Mouse (Mus musculus) liver, embryonic 16.5 days (tissue): Measurements from ENCODE around the gene Hipk3. TPM values are rescaled to one million over a fixed set of nuclear protein-coding genes. Genes with fewer than 3 reads are reported as not detected.

ENCODE experiments used
- ATAC-seq: fragments of 200-750 bp; cut with Nextera tagmentation; 2 replicates; pipeline ENCODE4 v1.8.0; 2017; ENCODE audit warnings: low read depth, mild to moderate bottlenecking, moderate number of reproducible peaks, moderate library complexity
- H3K27ac ChIP-seq: fragments of 300-500 bp; sonication (generic); 2 replicates; pipeline ENCODE4 v1.5.1; 2014; ENCODE audit warnings: mild to moderate bottlenecking, low read length
- H3K27me3 ChIP-seq: fragments of 300-500 bp; sonication (generic); 2 replicates; pipeline ENCODE4 v1.6.1; 2014; ENCODE audit warnings: low read depth, low read length, mixed read lengths; ENCODE audit not compliant: control insufficient read depth, insufficient read depth
- H3K36me3 ChIP-seq: fragments of 300-500 bp; sonication (generic); 2 replicates; pipeline ENCODE4 v1.6.1; 2014; ENCODE audit warnings: mild to moderate bottlenecking; ENCODE audit not compliant: control insufficient read depth, insufficient read depth
- H3K4me1 ChIP-seq: fragments of 300-500 bp; sonication (generic); 2 replicates; pipeline ENCODE4 v1.6.1; 2014; ENCODE audit warnings: low read depth, low read length, mixed read lengths; ENCODE audit not compliant: control insufficient read depth
- H3K4me2 ChIP-seq: fragments of 300-500 bp; sonication (generic); 2 replicates; pipeline ENCODE4 v1.6.1; 2014; ENCODE audit warnings: low read depth, low read length, mixed read lengths
- H3K4me3 ChIP-seq: fragments of 300-500 bp; sonication (generic); 2 replicates; pipeline ENCODE4 v1.5.1; 2014; ENCODE audit warnings: low read depth, mild to moderate bottlenecking, low read length
- H3K9ac ChIP-seq: fragments of 300-500 bp; sonication (generic); 2 replicates; pipeline ENCODE4 v1.6.1; 2014; ENCODE audit warnings: low read depth, low read length
- H3K9me3 ChIP-seq: fragments of 300-500 bp; sonication (generic); replicated peaks from 2 replicates; pipeline ENCODE4 v1.6.1; 2016; ENCODE audit warnings: low read length; ENCODE audit not compliant: control insufficient read depth
- WGBS: fragments of 180-500 bp; shearing (Covaris S2); extraction: QIAGEN DNeasy Blood & Tissue Kit; methylation state at CpG from one replicate; pipeline ENCODE4 v1.1.7; 2014; ENCODE audit not compliant: insufficient replicate concordance; 5-methylcytosine and 5-hydroxymethylcytosine counted together
- polyA plus RNA-seq: library from polyadenylated mRNA; unstranded; fragments of >200 nt; fragmentation: Nextera tagmentation; extraction: Ambion mirVana; gene quantifications from 2 replicates; pipeline ENCODE4 v1.2.1, GENCODE M21; 2015

The Hipk3 gene
- polyA plus RNA-seq, 1 experiment from 2014 or later: 7.5 TPM

DNA sequence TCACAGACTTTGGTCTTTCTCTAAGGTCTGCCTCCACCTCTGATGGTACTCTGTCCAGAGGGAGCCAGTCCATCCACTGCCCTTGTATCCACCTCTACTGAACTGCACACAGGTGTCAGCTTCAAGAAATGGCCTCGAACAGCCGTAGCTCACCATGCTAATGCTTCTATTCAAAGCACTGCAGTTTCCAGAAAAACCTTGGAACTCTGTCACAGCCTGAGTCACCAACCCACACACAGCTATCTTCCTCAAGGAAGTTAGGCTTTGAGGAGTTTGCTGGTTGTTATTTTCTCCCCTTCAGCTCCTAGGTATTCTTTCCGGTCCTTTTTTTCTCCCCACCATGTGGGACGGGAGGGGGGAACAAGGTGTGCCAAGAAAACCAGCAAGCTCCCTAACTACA, 3.5 kb upstream of the Hipk3 start:
- H3K4me2 ChIP-seq: no peak overlapping the region
- H3K27ac ChIP-seq: no peak overlapping the region
- H3K27me3 ChIP-seq: no peaks in the 10 kb centered on the region
- no peaks in the 10 kb centered on the region for H3K9me3 ChIP-seq
- no peak overlapping the region for H3K9ac ChIP-seq
- no peak for ATAC-seq
- WGBS: 37% methylated on average over 4 of the region's 4 CpGs
- peaks cover 14% of the 10 kb centered on the region for H3K4me1 ChIP-seq
- no peaks in the 10 kb centered on the region for H3K36me3 ChIP-seq
- H3K4me3 ChIP-seq: no peak overlapping the region

DNA sequence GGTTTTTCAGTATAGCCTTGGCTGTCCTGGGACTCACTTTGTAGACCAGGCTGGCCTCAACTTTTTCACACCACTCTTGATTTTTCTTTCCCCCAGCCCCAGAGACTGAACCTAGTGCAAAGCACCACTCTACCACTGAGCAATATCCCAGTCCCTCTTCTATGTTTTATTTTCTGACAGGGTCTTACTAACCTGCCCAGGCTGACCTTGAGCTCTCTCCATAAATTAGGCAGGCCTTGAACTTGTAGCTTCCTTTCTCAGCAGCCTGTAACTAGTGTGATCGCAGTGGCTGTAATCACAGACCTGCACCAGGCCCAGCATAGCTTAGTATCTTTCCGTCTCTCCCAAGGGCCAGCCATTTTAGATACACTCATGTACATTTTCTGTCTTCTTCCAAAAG, 3.0 kb upstream of the Hipk3 start:
- Histone ChIP-seq H3K4me3 (no peak overlapping the region), H3K9me3 (no peaks in the 10 kb centered on the region), H3K36me3 (no peaks in the 10 kb centered on the region), H3K4me1 (peaks cover 14% of the 10 kb centered on the region), H3K4me2 (no peak overlapping the region), H3K9ac (no peak overlapping the region), H3K27ac (no peak overlapping the region), H3K27me3 (no peaks in the 10 kb centered on the region)
- WGBS: 72% methylated on average over 2 of the region's 2 CpGs
- no peak for ATAC-seq

DNA sequence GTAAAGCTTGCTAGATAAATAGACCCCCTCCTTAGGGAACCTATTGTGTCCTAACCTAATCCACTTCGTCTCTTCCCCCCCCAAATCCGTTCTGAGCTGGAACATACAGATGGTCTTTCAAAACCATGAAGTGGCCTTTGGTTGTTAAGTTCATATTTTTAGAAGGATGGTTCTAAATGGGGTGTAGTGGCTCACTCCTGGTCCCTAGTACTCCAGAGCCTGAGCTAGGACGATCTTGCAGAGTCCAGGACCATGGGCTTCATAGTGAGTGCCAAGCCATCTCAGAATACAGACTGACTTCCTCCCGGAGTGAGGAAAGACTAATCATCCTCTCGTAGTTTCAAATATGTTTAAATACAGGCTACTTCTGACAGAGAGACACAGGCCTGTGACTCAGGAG, 2.0 kb upstream of the Hipk3 start:
- Histone ChIP-seq H3K27ac (no peak overlapping the region), H3K4me3 (no peak overlapping the region), H3K9ac (no peak overlapping the region), H3K27me3 (no peaks in the 10 kb centered on the region), H3K9me3 (no peaks in the 10 kb centered on the region), H3K36me3 (no peaks in the 10 kb centered on the region), H3K4me2 (no peak overlapping the region), H3K4me1 (peaks cover 14% of the 10 kb centered on the region)
- WGBS: 59% methylated on average over 5 of the region's 5 CpGs
- ATAC-seq: no peak

DNA sequence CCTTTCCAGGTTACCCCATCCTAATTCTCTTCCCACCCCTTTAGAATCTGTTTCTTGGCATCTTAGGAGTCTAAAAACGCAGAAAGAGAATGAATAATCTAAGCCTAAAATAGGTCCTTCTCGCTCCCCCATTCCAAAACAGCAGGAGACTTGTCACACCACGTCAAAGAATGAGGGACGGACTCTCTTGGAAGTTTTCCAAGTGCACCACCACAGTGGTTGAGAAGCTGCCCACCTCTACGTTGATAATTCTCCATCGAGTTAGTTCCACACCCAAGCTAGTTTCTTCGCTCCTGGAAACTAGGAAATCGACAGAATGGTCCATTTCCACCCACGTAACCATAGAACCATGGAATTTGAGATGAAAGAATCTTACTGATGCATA, 547 bp upstream of the Hipk3 start:
- H3K9me3 ChIP-seq: no peaks in the 10 kb centered on the region
- no peak for ATAC-seq
- H3K27ac ChIP-seq: peak overlapping the region; percentile 98
- peaks cover 14% of the 10 kb centered on the region for H3K4me1 ChIP-seq
- H3K4me3 ChIP-seq: peak overlapping the region; percentile 96
- no peaks in the 10 kb centered on the region for H3K27me3 ChIP-seq
- H3K4me2 ChIP-seq: peak overlapping the region; percentile 97
- H3K9ac ChIP-seq: peak overlapping the region; percentile 99
- WGBS: 18% methylated on average over 9 of the region's 9 CpGs
- no peaks in the 10 kb centered on the region for H3K36me3 ChIP-seq

DNA sequence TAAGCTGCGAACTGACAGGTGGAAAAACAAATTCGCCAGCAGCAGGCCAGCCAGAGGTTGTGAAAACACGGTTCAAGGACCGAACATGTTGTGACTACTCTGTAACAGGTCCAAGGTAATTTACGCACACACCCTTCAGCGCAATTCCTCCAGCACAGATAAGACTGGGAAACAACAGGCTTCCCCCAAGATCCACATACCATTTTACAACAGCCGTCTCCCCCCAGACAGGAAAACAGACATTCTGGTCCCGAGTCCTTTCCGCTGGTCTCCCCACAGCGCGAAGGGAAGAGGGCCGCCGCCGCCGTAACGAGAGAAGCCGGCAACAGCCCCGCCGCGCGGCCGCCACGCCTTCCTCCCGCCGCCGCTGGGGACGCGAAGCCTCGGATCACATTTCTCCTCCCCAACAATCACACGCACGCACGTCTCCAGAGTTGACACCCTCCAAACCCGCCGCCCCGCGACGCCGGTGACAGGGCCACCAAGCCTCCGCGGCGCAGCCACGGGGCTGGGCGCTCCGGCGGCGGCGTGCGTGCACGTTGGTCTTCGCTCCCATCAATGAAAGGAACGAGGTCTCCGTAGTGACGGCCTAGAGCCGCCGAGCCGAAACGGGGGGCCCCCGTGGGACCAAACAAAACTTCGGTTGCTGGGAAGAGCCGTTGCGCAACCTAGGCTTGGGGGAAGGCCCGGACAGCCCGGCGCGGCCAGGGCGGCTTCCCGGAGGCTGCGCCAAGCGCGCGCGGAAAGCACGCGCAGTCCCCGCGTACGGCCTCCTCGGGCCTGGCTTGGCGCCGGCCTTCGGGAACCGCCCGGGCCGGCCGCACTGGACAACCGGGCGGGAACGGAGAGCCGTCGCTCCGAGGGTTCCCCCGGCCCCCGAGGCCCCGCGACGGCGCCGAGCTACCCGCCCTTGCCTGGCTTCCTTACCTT, 960 bp downstream of the Hipk3 start:
- Histone ChIP-seq H3K4me3 (peak overlapping the region; percentile 96), H3K4me2 (peak overlapping the region; percentile 97), H3K9ac (peak overlapping the region; percentile 99), H3K9me3 (no peaks in the 10 kb centered on the region), H3K4me1 (peaks cover 14% of the 10 kb centered on the region), H3K36me3 (no peaks in the 10 kb centered on the region), H3K27ac (peak overlapping the region; percentile 98), H3K27me3 (no peaks in the 10 kb centered on the region)
- ATAC-seq: peak; percentile 73
- WGBS: under 1% methylated on average over 96 of the region's 99 CpGs

DNA sequence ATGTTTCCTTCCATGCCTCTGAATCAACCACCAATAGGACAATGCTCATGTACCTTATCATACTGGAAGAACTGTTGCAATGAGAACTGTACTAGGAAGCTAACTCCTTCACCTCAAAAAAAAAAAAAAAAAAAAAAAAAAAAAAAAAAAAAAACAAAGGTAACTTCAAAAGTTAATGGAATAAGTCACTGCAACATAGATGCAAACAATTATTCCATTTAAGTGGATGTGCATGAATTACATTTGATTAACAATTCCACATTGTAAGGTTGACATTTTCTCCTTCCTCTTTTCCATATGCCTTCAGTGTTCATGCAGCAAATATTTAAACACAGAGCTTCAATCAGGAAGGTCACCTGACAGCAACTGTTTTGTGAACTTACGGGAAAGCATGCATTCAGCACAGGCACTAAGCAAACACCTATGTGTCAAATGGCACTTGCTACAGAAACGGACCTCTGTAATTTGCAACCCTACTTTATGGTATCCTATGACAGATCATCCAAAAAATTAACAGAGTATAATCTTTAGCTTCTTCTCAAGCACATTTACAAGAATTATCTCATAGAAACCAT, 2.9 kb downstream of the Hipk3 start:
- Histone ChIP-seq H3K4me1 (peaks cover 8% of the 10 kb centered on the region), H3K4me2 (peak overlapping the region; percentile 14; the same call in 1 of the 2 replicates), H3K9ac (no peak overlapping the region), H3K27ac (no peak overlapping the region), H3K36me3 (no peaks in the 10 kb centered on the region), H3K9me3 (no peaks in the 10 kb centered on the region), H3K27me3 (no peaks in the 10 kb centered on the region), H3K4me3 (no peak overlapping the region)
- 35% methylated on average over 2 of the region's 2 CpGs for WGBS
- ATAC-seq: no peak

DNA sequence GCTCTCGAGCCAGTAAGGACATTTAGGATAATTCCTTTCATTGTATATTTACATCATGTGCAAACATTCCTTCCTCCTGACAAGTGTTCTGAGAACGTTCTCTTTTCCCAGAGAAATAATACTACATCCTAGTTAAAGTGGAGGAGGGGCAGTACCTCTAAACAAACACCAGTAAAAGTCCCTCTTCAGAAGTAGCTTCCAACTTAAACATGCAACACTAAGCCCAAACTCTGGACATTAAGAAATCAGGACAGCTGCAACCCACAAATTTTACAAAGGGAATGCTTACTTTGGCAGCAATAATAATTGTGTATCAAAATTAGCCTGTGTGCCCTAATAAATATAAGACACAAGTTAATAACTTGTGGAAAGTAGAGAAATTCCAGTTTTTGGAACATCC, 3.5 kb downstream of the Hipk3 start:
- Histone ChIP-seq H3K27ac (no peak overlapping the region), H3K4me1 (peaks cover 8% of the 10 kb centered on the region), H3K9ac (no peak overlapping the region), H3K4me2 (no peak overlapping the region), H3K36me3 (no peaks in the 10 kb centered on the region), H3K4me3 (no peak overlapping the region), H3K9me3 (no peaks in the 10 kb centered on the region), H3K27me3 (no peaks in the 10 kb centered on the region)
- ATAC-seq: no peak
- WGBS: 59% methylated on average over 2 of the region's 2 CpGs

DNA sequence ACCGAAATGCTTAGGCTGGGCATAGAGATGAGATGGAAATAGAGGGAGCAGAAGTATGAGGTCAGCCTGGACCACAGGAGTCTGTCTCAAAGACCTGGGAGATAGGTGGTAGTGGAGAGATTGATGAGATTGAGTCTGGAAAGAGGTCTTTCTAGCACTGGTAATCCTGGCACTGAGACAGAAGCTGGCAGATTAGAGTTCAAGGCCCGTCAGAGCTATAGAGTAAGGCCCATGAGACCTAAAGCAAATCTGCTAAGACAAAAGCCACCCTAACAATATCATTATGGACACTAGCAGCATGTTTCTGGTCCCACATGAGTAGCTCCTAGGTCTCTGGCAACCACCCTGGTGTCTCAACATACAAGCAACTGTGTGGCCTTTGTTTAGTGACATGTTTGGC, 4.4 kb downstream of the Hipk3 start:
- no peaks in the 10 kb centered on the region for H3K36me3 ChIP-seq
- H3K9ac ChIP-seq: no peak overlapping the region
- no peak overlapping the region for H3K27ac ChIP-seq
- WGBS: 72% methylated on average over 2 of the region's 2 CpGs
- no peak overlapping the region for H3K4me3 ChIP-seq
- H3K27me3 ChIP-seq: no peaks in the 10 kb centered on the region
- no peak for ATAC-seq
- H3K9me3 ChIP-seq: no peaks in the 10 kb centered on the region
- H3K4me1 ChIP-seq: peaks cover 5% of the 10 kb centered on the region
- no peak overlapping the region for H3K4me2 ChIP-seq

DNA sequence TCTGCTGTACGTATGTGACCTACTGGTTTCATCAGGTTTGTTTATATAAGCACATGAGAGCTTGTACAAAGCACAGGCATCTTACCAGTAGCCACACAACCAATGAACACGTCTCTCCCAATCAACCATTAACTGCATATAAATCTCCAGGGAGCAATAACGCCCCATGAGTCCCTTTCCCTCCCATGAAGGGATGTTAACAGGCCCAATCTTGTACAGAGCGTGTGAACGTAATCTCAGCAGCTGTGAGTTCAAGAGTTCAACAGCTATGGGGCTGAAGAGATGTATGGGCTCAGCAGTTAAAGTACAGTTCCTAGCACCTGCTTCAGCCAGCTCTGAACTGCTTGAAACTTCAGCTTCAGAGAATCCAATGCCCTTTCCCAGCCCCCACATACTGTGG, 9.8 kb downstream of the Hipk3 start:
- no peak for ATAC-seq
- no peak overlapping the region for H3K27ac ChIP-seq

More for the DNA sequence above, 9.8 kb downstream of the Hipk3 start:
- Histone ChIP-seq H3K36me3 (no peaks in the 10 kb centered on the region), H3K27me3 (no peaks in the 10 kb centered on the region), H3K9ac (no peak overlapping the region), H3K4me3 (no peak overlapping the region), H3K9me3 (no peaks in the 10 kb centered on the region), H3K4me2 (no peak overlapping the region), H3K4me1 (peaks cover 11% of the 10 kb centered on the region)
- WGBS: 78% methylated on average over 5 of the region's 5 CpGs
